Mouse (Mus musculus): ENCODE measurements around the gene Zfp46. TPM values are rescaled to one million over a fixed set of nuclear protein-coding genes. Genes with fewer than 3 reads are reported as not detected.

The Zfp46 gene
- polyA plus RNA-seq, 1 experiment from 2014 or later = 40.7 TPM

DNA sequence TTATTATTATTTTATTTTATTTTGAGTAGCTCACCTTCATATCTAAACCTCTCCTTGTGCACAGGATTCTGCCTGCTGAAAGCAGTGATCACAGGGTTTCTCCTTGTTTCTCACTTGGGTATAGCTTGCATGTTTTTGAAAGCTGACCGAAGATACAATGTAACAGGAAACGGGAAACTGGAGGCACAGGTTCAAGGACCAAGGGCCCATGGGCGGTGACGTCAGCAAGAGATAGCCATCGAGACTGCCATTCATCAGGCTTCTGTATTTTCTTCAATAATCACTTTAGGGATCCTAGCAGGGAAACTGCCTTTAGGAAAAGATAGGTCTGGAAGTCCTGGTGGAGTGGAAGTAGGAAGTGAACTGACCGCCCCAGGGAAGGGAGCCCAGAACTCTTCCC is 7.2 kb downstream of the Zfp46 start:
- no peak overlapping the region; the same call in 1 of the 2 replicates for H3K9ac ChIP-seq (replicated peaks)
- peaks cover 36% of the 10 kb centered on the region for H3K4me1 ChIP-seq (replicated peaks)
- H3K4me2 ChIP-seq (replicated peaks) = no peak overlapping the region; the same call in 1 of the 2 replicates
- H3K9me3 ChIP-seq = 0 out of 2 replicates have a peak, but pooled peaks cover 3% of the 10 kb centered on the region
- ATAC-seq = no peak
- peaks cover 84% of the 10 kb centered on the region for H3K36me3 ChIP-seq
- WGBS = 93% methylated on average over 6 of the region's 6 CpGs
- H3K4me3 ChIP-seq (replicated peaks) = no peak overlapping the region
- H3K27ac ChIP-seq = no peak overlapping the region
- H3K27me3 ChIP-seq = peaks cover 25% of the 10 kb centered on the region

DNA sequence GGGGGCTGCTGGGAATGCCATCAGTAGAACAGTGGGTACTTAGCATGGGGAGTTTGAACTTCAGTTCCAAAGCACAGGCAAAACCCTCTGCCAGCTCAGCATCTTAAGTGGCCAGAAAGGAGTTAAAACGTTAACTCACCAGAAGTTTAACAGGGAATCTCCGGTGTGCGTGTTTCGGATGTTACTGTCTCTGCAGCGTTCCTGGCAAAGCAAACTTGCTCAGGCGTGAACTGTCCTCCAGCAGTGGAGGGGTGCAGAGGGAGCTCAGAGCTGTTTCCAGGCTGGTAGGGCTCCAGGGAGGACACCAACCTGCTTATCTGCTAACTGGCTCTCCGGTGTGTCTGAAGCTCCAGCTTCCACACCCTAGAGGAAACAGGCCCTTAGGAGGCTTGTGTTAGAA is 11.5 kb downstream of the Zfp46 start:
- Histone ChIP-seq H3K4me1 (replicated peaks) (peaks cover 8% of the 10 kb centered on the region), H3K27ac (no peak overlapping the region), H3K4me2 (replicated peaks) (no peak overlapping the region), H3K27me3 (no peaks in the 10 kb centered on the region), H3K4me3 (replicated peaks) (no peak overlapping the region), H3K9ac (replicated peaks) (no peak overlapping the region), H3K9me3 (0 out of 2 replicates have a peak, but pooled peaks cover 3% of the 10 kb centered on the region), H3K36me3 (peaks cover 48% of the 10 kb centered on the region)
- ATAC-seq = no peak
- 70% methylated on average over 7 of the region's 7 CpGs for WGBS

DNA sequence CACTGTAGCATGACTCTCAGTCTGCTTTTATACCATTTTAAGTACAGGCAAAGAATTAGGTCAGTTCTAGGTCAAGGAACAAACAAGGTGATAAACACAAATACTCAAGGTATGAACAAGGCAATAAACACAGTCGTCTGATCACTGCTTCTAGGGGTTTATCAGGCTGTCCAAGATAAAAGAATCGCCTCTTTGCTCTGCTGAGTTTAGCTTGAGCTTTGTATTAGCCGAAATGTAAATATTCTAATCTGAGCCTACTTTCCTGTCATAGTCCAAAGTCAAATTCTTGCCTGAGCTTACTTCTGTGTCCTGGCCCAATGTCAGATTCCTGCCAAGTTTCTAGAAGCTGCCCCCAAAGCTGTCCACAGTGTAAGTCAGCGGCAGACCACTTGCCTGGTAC is 18.0 kb downstream of the Zfp46 start:
- H3K4me2 ChIP-seq (replicated peaks) = no peak overlapping the region
- no peaks in the 10 kb centered on the region for H3K36me3 ChIP-seq
- H3K27ac ChIP-seq = no peak overlapping the region
- H3K27me3 ChIP-seq = no peaks in the 10 kb centered on the region
- H3K4me1 ChIP-seq (replicated peaks) = no peaks in the 10 kb centered on the region
- H3K9ac ChIP-seq (replicated peaks) = no peak overlapping the region
- 0 out of 2 replicates have a peak, but pooled peaks cover 3% of the 10 kb centered on the region for H3K9me3 ChIP-seq
- ATAC-seq = no peak
- 76% methylated on average over 4 of the region's 4 CpGs for WGBS
- no peak overlapping the region for H3K4me3 ChIP-seq (replicated peaks)

DNA sequence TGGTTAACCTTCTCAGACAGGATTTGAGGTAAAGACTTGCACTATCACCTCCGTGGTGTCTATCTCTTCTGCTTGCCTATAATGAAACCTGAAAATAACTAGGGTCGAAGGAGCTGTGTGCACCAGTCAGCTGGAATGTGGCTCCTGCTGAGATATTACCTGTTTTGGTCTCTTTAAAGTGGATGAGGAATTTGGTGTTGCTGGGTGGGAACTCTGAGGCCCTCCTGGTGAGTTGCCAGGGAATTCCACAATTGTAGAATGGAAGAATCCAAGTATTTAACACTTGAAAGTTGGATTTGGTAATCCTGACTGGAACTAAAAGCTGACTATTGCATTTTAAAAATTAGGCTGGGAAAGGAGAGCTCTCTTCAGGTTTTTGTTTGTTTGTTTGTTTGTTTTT is 19.7 kb downstream of the Zfp46 start:
- Histone ChIP-seq H3K4me1 (replicated peaks) (0 out of 2 replicates have a peak, but pooled peaks cover under 1% of the 10 kb centered on the region), H3K36me3 (no peaks in the 10 kb centered on the region), H3K4me2 (replicated peaks) (no peak overlapping the region), H3K9ac (replicated peaks) (no peak overlapping the region), H3K9me3 (0 out of 2 replicates have a peak, but pooled peaks cover 3% of the 10 kb centered on the region), H3K27me3 (no peaks in the 10 kb centered on the region), H3K4me3 (replicated peaks) (no peak overlapping the region), H3K27ac (no peak overlapping the region)
- no peak for ATAC-seq
- 46% methylated on average over 2 of the region's 2 CpGs for WGBS

DNA sequence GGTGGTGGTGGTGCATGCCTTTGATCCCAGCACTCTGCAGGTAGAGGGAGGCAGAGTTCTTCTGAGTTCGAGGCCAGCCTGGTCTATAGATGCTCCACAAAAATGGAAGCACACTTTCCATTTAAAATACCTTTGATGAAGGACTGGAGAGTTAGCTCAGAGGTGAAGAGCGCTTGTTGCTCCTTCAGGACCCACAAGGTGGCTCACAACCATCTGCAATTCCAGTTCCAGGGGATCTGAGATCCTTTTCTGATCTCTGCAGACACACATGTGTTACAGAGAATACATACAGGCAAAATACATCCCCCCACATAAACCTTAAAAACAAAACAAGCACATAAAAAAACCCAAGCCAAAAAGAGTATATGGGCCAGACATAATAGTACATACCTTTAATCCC is 23.9 kb downstream of the Zfp46 start:
- Histone ChIP-seq H3K4me3 (replicated peaks) (no peak overlapping the region), H3K27me3 (no peaks in the 10 kb centered on the region), H3K9me3 (no peaks in the 10 kb centered on the region), H3K4me1 (replicated peaks) (peaks cover 25% of the 10 kb centered on the region), H3K9ac (replicated peaks) (no peak overlapping the region), H3K36me3 (no peaks in the 10 kb centered on the region), H3K4me2 (replicated peaks) (no peak overlapping the region), H3K27ac (no peak overlapping the region)
- ATAC-seq = no peak
- 56% methylated on average over 2 of the region's 2 CpGs for WGBS

DNA sequence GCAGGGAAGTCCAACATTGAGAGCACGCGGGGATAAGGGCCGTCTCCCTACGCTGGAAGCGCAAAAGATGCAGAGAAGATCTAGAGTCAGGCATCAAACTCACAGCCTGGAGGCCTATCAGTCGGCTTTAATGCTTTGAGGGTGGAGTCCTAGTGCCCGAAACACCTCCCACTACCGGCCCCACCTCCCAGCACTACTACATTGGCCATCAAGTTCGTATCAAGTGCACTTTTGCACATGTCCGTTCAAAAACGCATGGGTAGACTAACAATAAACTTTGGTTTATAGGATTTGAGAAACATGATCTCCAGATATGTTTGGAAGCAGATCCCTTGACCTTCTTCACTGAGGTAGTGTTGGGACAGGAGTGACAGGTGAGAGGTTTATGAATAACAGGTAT is 25.3 kb downstream of the Zfp46 start:
- Histone ChIP-seq H3K27me3 (no peaks in the 10 kb centered on the region), H3K36me3 (no peaks in the 10 kb centered on the region), H3K27ac (peak overlapping the region; percentile 91), H3K9ac (replicated peaks) (peak overlapping the region; percentile 55; the same call in 1 of the 2 replicates), H3K4me3 (replicated peaks) (peak overlapping the region; percentile 100), H3K4me1 (replicated peaks) (peaks cover 39% of the 10 kb centered on the region), H3K9me3 (no peaks in the 10 kb centered on the region), H3K4me2 (replicated peaks) (peak overlapping the region; percentile 59)
- 8% methylated on average over 11 of the region's 11 CpGs for WGBS
- no peak for ATAC-seq

DNA sequence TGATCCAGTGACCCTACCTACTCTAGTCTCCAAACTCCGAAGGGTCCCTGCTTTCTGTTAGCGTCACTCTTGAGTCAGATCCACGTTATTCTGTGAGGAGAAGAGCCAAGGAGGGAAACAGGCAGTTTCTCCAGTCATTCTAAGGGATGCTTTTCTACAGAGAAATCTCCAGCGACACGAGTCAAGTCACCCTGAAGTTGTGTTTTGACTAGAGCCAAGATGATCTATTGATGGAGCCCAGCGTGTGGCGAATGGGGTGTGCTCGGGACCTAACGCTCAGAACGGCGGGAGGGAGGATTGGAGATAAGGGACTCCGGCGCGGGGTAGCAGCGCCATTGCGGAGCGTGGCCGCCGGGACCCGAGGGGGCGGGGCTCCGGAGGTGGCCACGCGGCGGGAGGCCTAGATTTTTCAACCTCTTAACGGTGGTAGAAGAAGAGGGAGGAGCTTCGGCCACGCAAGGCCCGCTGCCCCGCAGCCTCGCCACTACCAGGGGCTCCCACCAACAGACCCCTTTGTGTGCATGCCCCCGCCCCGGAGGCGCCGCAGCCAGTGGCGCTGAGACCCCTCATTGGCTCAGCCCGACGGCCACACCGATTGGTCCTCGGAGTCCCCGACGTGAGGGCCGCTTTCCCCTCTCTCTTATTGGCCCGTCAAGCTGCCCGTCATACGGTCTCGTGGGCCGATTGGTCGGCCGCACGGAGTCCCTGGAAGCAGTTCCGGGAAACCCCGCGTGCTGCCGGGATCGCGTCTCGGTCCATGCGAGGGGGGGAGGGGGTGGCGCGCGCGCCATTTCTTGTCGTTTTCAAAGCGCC is 26.0 kb downstream of the Zfp46 start, which contains the start of gene Hnrnpr:
TSS of gene Hnrnpr (plus strand) at position 714 of the 813 bp plus-strand sequence.
- no peaks in the 10 kb centered on the region for H3K27me3 ChIP-seq
- H3K4me3 ChIP-seq (replicated peaks) = peak within 1 kb of the TSS; percentile 100
- no peaks in the 10 kb centered on the region for H3K9me3 ChIP-seq
- H3K9ac ChIP-seq (replicated peaks) = peak within 1 kb of the TSS; percentile 100
- peaks cover 43% of the 10 kb centered on the region for H3K4me1 ChIP-seq (replicated peaks)
- H3K36me3 ChIP-seq = no peaks in the 10 kb centered on the region
- ATAC-seq = peak; percentile 100
- peak within 1 kb of the TSS; percentile 99 for H3K27ac ChIP-seq
- H3K4me2 ChIP-seq (replicated peaks) = peak within 1 kb of the TSS; percentile 84
- WGBS = under 1% methylated on average over 59 of the region's 65 CpGs

DNA sequence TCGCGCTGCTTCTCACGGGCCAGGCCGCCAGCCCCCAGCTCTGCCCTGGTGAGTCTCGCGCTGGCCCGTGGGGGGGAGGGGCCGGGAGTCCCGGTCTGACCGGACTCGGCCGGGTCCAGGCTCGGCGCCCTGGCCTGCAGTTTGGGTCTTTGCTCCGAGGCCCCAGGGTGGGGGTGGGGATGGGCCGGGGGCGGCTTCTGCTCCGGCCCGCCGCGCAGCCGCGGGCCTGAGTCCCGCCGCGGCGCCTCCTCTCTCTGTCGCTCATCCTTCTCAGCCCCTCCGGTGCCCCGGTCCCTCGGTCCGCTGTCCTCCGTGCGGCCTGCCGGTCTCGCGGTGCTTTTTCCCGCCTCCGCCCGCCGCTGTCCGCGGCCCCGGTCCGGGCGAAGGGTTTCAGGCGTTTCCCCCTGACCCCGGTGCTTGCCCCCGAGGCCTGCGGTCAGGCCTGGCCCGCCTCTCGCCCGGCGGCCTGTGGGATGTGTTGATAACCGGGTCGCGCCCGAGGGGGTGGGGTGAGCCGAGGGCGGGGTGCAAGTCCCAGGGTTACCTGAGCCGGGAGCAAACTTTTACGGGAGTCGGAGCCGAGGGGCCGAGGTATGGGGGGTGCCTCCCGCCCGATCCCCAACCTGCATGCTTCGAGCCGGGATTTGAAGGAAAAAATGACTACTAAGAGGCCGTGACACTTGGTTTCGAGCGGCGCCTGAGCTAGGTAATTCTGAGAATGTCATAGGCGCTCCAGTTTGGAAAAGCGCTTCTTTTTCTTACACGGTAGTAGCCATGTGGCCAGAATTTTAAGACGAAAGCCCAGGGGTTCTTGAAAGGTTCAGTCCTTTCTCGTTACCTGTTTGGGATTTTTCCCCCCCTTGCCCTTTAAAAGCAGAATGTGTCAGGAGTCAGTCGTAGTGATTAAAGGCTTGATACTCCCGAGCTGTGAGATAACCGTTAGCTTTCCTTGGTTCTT is 26.8 kb downstream of the Zfp46 start:
- Histone ChIP-seq H3K4me1 (replicated peaks) (peaks cover 43% of the 10 kb centered on the region), H3K9me3 (no peaks in the 10 kb centered on the region), H3K27me3 (no peaks in the 10 kb centered on the region), H3K4me2 (replicated peaks) (peak overlapping the region; percentile 84), H3K4me3 (replicated peaks) (peak overlapping the region; percentile 100), H3K9ac (replicated peaks) (peak overlapping the region; percentile 100), H3K27ac (peak overlapping the region; percentile 99), H3K36me3 (no peaks in the 10 kb centered on the region)
- no peak for ATAC-seq
- under 1% methylated on average over 80 of the region's 81 CpGs for WGBS

DNA sequence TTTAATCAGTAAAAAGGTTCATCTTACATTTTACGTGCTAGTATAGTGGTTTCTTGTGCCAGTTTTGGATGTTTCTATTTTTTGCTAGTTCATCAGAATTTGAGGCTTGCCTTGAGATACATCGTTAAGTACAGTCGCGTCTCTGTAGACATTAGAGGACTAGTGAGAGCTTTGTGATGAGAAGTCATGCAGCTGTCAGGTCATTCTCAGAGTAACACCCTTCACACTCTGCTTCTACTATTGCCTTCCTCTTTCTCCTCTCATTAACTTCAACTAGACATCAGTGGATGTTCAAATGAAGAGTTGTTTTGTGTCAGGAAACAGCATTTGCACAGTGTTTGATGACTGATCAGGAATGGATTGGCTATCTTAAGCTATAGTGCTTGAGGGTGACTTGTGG is 28.1 kb downstream of the Zfp46 start:
- WGBS = 25% methylated on average over 4 of the region's 4 CpGs
- peaks cover 43% of the 10 kb centered on the region for H3K4me1 ChIP-seq (replicated peaks)
- peaks cover 10% of the 10 kb centered on the region for H3K36me3 ChIP-seq
- peak overlapping the region; percentile 84 for H3K4me2 ChIP-seq (replicated peaks)
- peak overlapping the region; percentile 100 for H3K4me3 ChIP-seq (replicated peaks)
- H3K9ac ChIP-seq (replicated peaks) = peak overlapping the region; percentile 100
- no peak for ATAC-seq
- no peaks in the 10 kb centered on the region for H3K9me3 ChIP-seq
- H3K27ac ChIP-seq = no peak overlapping the region
- H3K27me3 ChIP-seq = no peaks in the 10 kb centered on the region

DNA sequence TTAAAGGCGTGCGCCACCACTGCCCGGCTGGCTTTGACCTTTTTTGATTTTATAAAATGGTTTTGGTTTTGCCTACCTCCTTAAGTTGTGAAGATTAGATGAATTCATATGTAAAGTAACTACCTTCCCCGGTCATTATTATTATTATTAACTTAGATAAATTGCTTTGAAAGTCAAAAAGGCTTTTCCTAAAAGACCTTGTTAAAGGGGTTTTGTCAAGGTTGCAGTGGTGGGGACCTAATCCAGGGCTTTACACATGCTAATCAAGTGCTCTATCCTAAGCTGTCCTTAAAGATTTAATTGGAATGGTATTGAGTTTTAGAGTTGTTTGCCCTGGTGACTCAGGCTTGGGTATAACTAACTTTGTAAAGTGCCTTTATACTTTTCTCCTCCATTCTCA is 33.2 kb downstream of the Zfp46 start:
- Histone ChIP-seq H3K27me3 (no peaks in the 10 kb centered on the region), H3K27ac (no peak overlapping the region), H3K36me3 (peaks cover 53% of the 10 kb centered on the region), H3K4me3 (replicated peaks) (no peak overlapping the region), H3K4me2 (replicated peaks) (no peak overlapping the region), H3K9ac (replicated peaks) (no peak overlapping the region), H3K4me1 (replicated peaks) (peaks cover 24% of the 10 kb centered on the region), H3K9me3 (no peaks in the 10 kb centered on the region)
- no peak for ATAC-seq
- 55% methylated on average over 4 of the region's 4 CpGs for WGBS

DNA sequence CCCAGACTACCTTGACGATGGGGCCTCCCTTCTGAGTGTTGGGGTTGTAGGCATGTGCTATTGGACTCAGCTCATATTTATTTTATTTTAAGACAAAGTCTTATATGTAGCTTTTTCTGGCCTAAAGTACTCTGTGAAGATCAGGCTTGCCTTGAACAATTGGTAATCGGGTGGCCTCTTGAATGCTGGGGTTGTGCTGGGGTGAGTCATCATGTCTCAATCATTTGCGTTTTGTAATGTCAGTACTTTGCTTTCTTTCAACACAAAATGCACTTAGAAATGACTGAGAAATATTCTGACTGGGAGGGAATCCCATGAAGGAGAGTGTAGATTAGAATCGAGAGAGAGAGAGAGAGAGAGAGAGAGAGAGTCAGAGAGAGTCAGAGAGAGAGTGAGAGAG is 35.5 kb downstream of the Zfp46 start:
- Histone ChIP-seq H3K9me3 (no peaks in the 10 kb centered on the region), H3K9ac (replicated peaks) (no peak overlapping the region), H3K4me3 (replicated peaks) (no peak overlapping the region), H3K4me2 (replicated peaks) (no peak overlapping the region), H3K4me1 (replicated peaks) (peaks cover 2% of the 10 kb centered on the region), H3K36me3 (peaks cover 64% of the 10 kb centered on the region), H3K27me3 (no peaks in the 10 kb centered on the region), H3K27ac (no peak overlapping the region)
- 90% methylated on average over 4 of the region's 4 CpGs for WGBS
- ATAC-seq = no peak

DNA sequence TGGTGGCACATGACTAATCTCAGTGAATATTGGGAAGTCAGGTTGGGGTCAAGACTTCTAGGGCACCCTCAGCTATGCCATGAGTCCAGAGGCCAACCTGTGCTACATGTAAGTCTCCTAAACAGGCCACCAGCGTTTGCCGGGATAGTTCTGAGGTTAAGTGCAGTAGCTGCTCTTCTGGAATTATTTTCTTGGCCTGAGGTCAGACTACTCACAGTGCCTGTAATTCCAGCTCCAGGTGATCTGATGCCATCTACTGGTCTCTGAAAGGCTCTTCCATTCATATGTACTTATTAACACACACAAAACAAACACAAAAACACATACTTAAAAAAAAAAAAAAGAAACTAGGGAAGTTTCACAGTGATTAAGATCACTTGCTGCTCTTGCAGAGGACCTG is 39.7 kb downstream of the Zfp46 start:
- no peak overlapping the region for H3K9ac ChIP-seq (replicated peaks)
- no peak for ATAC-seq
- H3K4me2 ChIP-seq (replicated peaks) = no peak overlapping the region
- no peaks in the 10 kb centered on the region for H3K4me1 ChIP-seq (replicated peaks)
- no peaks in the 10 kb centered on the region for H3K9me3 ChIP-seq
- H3K36me3 ChIP-seq = peaks cover 62% of the 10 kb centered on the region
- H3K4me3 ChIP-seq (replicated peaks) = no peak overlapping the region
- no peaks in the 10 kb centered on the region for H3K27me3 ChIP-seq
- no peak overlapping the region for H3K27ac ChIP-seq
- WGBS = 79% methylated on average over 2 of the region's 2 CpGs

Measured in midbrain, embryonic 13.5 days (tissue).